Mouse (Mus musculus) erythroblast, adult 5-6 weeks (primary cell): ENCODE measurements around the gene Zzz3. TPM values are rescaled to one million over a fixed set of nuclear protein-coding genes. Genes with fewer than 3 reads are reported as not detected.

Experiments used
- ATAC-seq: replicated peaks from 2 replicates; pipeline ENCODE4 v1.8.0; 2016; ENCODE audit warnings: moderate number of reproducible peaks, mild to moderate bottlenecking, moderate TSS enrichment, inconsistent platforms; ENCODE audit not compliant: poor library complexity, low FRiP score, severe bottlenecking
- total RNA-seq, 2 experiments: library from RNA; stranded (forward) in 1 of 2; stranded (reverse) in 1 of 2; fragments of 150-400 nt in 1 of 2; fragments of 200-764, 138-1000 nt in 1 of 2; gene quantifications; 2 replicates each; pipeline versions ENCODE4 v1.2.3 to v1.2.4; 2015 to 2017; ENCODE audit warnings: low replicate concordance in 2 of 2

Gene Zzz3
- total RNA-seq (2015; ENCODE audit: low replicate concordance), result 12.1 and 16.9 TPM in 2 replicates
- 15.5 and 16.9 TPM in 2 replicates for total RNA-seq (2017; ENCODE audit: low replicate concordance)

GRCm38 (mm10) chr3:152395350-152396277 lies at the start of gene Zzz3:
Gene Zzz3 (plus strand): TSS chr3:152395473.
- peak; percentile 77 for ATAC-seq

GRCm38 (mm10) chr3:152345732-152346632 lies 49.3 kb upstream of the Zzz3 start, which contains the start of gene Usp33:
Gene Usp33 (plus strand): TSS chr3:152346478.
- ATAC-seq, result peak; percentile 89

- ATAC-seq, result peak; percentile 44
Observed at GRCm38 (mm10) chr3:152346633-152347141, 48.6 kb upstream of the Zzz3 start.

GRCm38 (mm10) chr3:152347227-152347626 lies 48.0 kb upstream of the Zzz3 start:
- peak; percentile 40 for ATAC-seq

GRCm38 (mm10) chr3:152348011-152348830 lies 47.1 kb upstream of the Zzz3 start:
- ATAC-seq, result no peak

GRCm38 (mm10) chr3:152350431-152350830 lies 44.8 kb upstream of the Zzz3 start:
- ATAC-seq, result no peak

GRCm38 (mm10) chr3:152350966-152351365 lies 44.3 kb upstream of the Zzz3 start:
- no peak for ATAC-seq

GRCm38 (mm10) chr3:152352289-152352688 lies 43.0 kb upstream of the Zzz3 start:
- ATAC-seq, result no peak

- ATAC-seq, result no peak
Observed at GRCm38 (mm10) chr3:152353434-152354177, 41.7 kb upstream of the Zzz3 start.

- ATAC-seq, result peak; percentile 97
Observed at GRCm38 (mm10) chr3:152355361-152355760, 39.9 kb upstream of the Zzz3 start.

- no peak for ATAC-seq
Observed at GRCm38 (mm10) chr3:152356751-152357150, 38.5 kb upstream of the Zzz3 start.

GRCm38 (mm10) chr3:152359151-152359550 lies 36.1 kb upstream of the Zzz3 start:
- ATAC-seq, result no peak

- no peak for ATAC-seq
Observed at GRCm38 (mm10) chr3:152364181-152364580, 31.1 kb upstream of the Zzz3 start.

GRCm38 (mm10) chr3:152376063-152376462 lies 19.2 kb upstream of the Zzz3 start:
- ATAC-seq, result no peak

GRCm38 (mm10) chr3:152384106-152384505 lies 11.2 kb upstream of the Zzz3 start:
- no peak for ATAC-seq

GRCm38 (mm10) chr3:152396278-152396987 lies 1.2 kb downstream of the Zzz3 start:
- ATAC-seq, result peak; percentile 91

- ATAC-seq, result no peak
Observed at GRCm38 (mm10) chr3:152396988-152397314, 1.7 kb downstream of the Zzz3 start.

- no peak for ATAC-seq
Observed at GRCm38 (mm10) chr3:152397335-152397940, 2.2 kb downstream of the Zzz3 start.
